Mouse (Mus musculus) G1E (cell line): ENCODE results near the gene Gm10198. TPM values are rescaled to one million over a fixed set of nuclear protein-coding genes. Genes with fewer than 3 reads are reported as not detected.

Experiments used
- ATAC-seq: 2 replicates; pipeline ENCODE4 v1.8.0; 2016; ENCODE audit warnings: mild to moderate bottlenecking; ENCODE audit not compliant: insufficient number of reproducible peaks, poor library complexity, low FRiP score, severe bottlenecking; ENCODE audit errors: extremely low read depth
- DNase-seq: peaks from one replicate; pipeline ENCODE4 v3.0.0; 2012; ENCODE audit warnings: low spot score
- H3K27me3 ChIP-seq: 2 replicates; pipeline ENCODE4 v1.6.1; 2012; ENCODE audit warnings: mild to moderate bottlenecking, low read length, inconsistent platforms; ENCODE audit not compliant: insufficient read depth
- H3K36me3 ChIP-seq: replicated peaks from 2 replicates; pipeline ENCODE3; 2012; ENCODE audit warnings: mild to moderate bottlenecking, inconsistent platforms
- H3K4me1 ChIP-seq: 2 replicates; pipeline ENCODE4 v1.6.1; 2012; ENCODE audit warnings: low read depth, low read length, inconsistent platforms, mixed read lengths; ENCODE audit not compliant: insufficient read depth
- H3K4me3 ChIP-seq: 2 replicates; pipeline ENCODE4 v1.5.1; 2012; ENCODE audit warnings: low read depth, mild to moderate bottlenecking, inconsistent platforms, low read length, moderate library complexity, mixed read lengths
- H3K9me3 ChIP-seq: replicated peaks from 2 replicates; pipeline ENCODE4 v1.6.1; 2012; ENCODE audit warnings: inconsistent platforms
- CTCF ChIP-seq: IDR thresholded peaks from 2 replicates; pipeline ENCODE4 v1.5.1; 2012; ENCODE audit warnings: low read depth, low read length, inconsistent platforms, mixed read lengths
- GATA1 ChIP-seq: IDR thresholded peaks from 2 replicates; pipeline ENCODE4 v1.6.1; 2012; ENCODE audit warnings: borderline replicate concordance, low read length, inconsistent platforms, mixed read lengths
- GATA2 ChIP-seq: IDR thresholded peaks from 2 replicates; pipeline ENCODE4 v1.6.1; 2012; ENCODE audit warnings: low read depth, low read length, inconsistent platforms, borderline replicate concordance
- POLR2AphosphoS5 ChIP-seq: IDR thresholded peaks from 2 replicates; pipeline ENCODE4 v1.6.1; 2012; ENCODE audit warnings: low read depth, low read length, inconsistent platforms; ENCODE audit not compliant: insufficient replicate concordance
- TAL1 ChIP-seq: conservative IDR thresholded peaks from 2 replicates; pipeline ENCODE4 v1.6.1; 2012; ENCODE audit warnings: low read depth, low read length, inconsistent platforms, mixed read lengths
- polyA plus RNA-seq: library from polyadenylated mRNA; stranded (reverse); fragments of >175 nt; gene quantifications from 2 replicates; pipeline ENCODE4 v1.2.3, GENCODE M21; 2012
- total RNA-seq, 2 experiments: library from RNA; stranded (forward) in 1 of 2; stranded (reverse) in 1 of 2; fragments of 200-1000 nt in 1 of 2; fragments of >200 nt in 1 of 2; fragmentation: Nextera tagmentation in 1 of 2; gene quantifications; 2 replicates each; pipeline ENCODE4 v1.2.3; 2014 to 2017

Gene Gm10198
- total and polyA plus RNA-seq, 3 experiments, result not detected

- DNase-seq, result no peak
- no peak for ATAC-seq
- TF ChIP-seq POLR2AphosphoS5 (no peak), GATA1 (no peak), GATA2 (no peak), TAL1 (no peak), CTCF (no peak)
Measured at GRCm38 (mm10) chr13:111624115-111624514, 31.5 kb downstream of the Gm10198 start.

DNA sequence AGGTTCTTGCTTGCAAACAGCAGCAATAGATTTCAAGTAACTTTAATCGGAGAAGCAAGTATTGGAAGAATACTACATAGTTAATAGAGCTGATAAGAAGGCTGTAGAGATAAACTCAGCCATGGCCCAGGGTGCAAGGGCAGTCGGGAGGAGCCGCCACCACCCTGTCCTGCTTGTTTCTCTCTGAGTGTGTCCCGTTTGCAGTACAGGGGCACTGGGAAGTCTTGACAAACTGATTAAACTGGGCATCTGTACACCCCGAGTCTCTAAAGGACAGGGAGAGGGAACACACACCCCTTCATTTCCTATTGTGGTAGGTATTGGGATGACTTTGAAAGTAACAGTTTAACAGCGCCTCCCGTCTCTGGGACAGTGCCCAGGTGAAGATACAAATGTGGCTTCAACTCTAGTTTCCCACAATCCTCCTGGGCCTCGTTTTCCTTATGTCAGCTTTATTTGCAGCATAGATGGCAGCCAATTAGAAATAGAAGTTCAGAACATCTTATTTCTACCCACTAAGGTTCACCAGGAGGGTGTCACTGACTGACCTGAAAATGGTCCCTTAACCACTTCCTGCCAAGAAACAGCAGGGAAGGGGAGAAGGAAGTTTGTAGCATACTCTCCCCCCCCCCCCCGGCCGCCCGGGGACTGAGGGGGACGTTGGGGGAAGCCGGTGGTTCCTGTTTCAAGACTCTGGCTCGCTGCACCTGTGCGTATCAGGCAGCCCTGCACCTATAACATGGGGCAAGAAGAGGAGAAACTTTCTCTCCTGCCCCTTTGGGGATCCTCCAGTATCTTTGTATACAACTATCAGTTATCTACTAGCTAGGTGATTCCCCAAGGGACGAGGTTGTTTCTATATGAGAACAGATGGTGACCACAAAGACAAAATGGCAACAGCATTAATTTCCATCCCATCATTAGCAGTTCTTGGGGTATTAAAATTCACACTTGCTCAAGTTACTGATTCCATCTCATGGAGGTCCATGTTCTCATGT is 41.9 kb downstream of the Gm10198 start:
- H3K4me3 ChIP-seq, result no peak overlapping the region
- H3K9me3 ChIP-seq, result peaks cover 15% of the 10 kb centered on the region
- no peak for DNase-seq
- no peak for ATAC-seq
- no peaks in the 10 kb centered on the region for H3K27me3 ChIP-seq
- H3K36me3 ChIP-seq, result no peaks in the 10 kb centered on the region
- peaks cover 17% of the 10 kb centered on the region for H3K4me1 ChIP-seq
- TF ChIP-seq TAL1, result no peak
- TF ChIP-seq GATA1, result no peak
- TF ChIP-seq CTCF, result no peak
- no peak for TF ChIP-seq GATA2
- TF ChIP-seq POLR2AphosphoS5, result no peak

More at GRCm38 (mm10) chr13:111624115-111624514, 31.5 kb downstream of the Gm10198 start:
- no peaks in the 10 kb centered on the region for H3K36me3 ChIP-seq
- no peak overlapping the region for H3K4me3 ChIP-seq
- H3K9me3 ChIP-seq, result no peaks in the 10 kb centered on the region
- H3K27me3 ChIP-seq, result no peaks in the 10 kb centered on the region
- H3K4me1 ChIP-seq, result peaks cover 38% of the 10 kb centered on the region

GRCm38 (mm10) chr13:111640319-111640718 is 47.7 kb downstream of the Gm10198 start:
- TF ChIP-seq POLR2AphosphoS5 (no peak), TAL1 (no peak), GATA1 (no peak), CTCF (no peak), GATA2 (no peak)
- DNase-seq, result peak; percentile 22
- no peaks in the 10 kb centered on the region for H3K36me3 ChIP-seq
- peak; percentile 85 for ATAC-seq
- peaks cover 15% of the 10 kb centered on the region for H3K9me3 ChIP-seq
- peaks cover 25% of the 10 kb centered on the region for H3K4me1 ChIP-seq
- H3K4me3 ChIP-seq, result no peak overlapping the region
- no peaks in the 10 kb centered on the region for H3K27me3 ChIP-seq

Other genes starting within 250 kb of the Gm10198 start
- gene Gpbp1, start 102.7 kb upstream of the Gm10198 start, total RNA-seq (2014; fragmentation: Nextera tagmentation), result 153 and 165 TPM in 2 replicates
- gene Gpbp1, start 102.7 kb upstream of the Gm10198 start, total RNA-seq (2017), result 134 and 160 TPM in 2 replicates
- gene Gpbp1, start 102.7 kb upstream of the Gm10198 start, polyA plus RNA-seq, result 6.9 and 11.4 TPM in 2 replicates
- not detected in 2 replicates for gene Gm49496, start 42.8 kb upstream of the Gm10198 start, total RNA-seq (2014; fragmentation: Nextera tagmentation)
- not detected in 2 replicates for gene Gm49496, start 42.8 kb upstream of the Gm10198 start, total RNA-seq (2017)
- not detected in 2 replicates for gene Gm49496, start 42.8 kb upstream of the Gm10198 start, polyA plus RNA-seq
- gene Mier3, start 88.2 kb downstream of the Gm10198 start, total RNA-seq (2014; fragmentation: Nextera tagmentation), result 65.3 and 89.2 TPM in 2 replicates
- 59.3 and 68.6 TPM in 2 replicates for gene Mier3, start 88.2 kb downstream of the Gm10198 start, total RNA-seq (2017)
- gene Mier3, start 88.2 kb downstream of the Gm10198 start, polyA plus RNA-seq, result 0.96 and 1.6 TPM in 2 replicates
- 51.7 and 51.8 TPM in 2 replicates for gene Map3k1, start 216.2 kb downstream of the Gm10198 start, total RNA-seq (2014; fragmentation: Nextera tagmentation)
- 74.5 and 99.2 TPM in 2 replicates for gene Map3k1, start 216.2 kb downstream of the Gm10198 start, total RNA-seq (2017)
- 23.7 and 24.6 TPM in 2 replicates for gene Map3k1, start 216.2 kb downstream of the Gm10198 start, polyA plus RNA-seq